Mouse (Mus musculus) kidney, postnatal 0 days (tissue): ENCODE data around the gene Chst5. TPM values are rescaled to one million over a fixed set of nuclear protein-coding genes. Genes with fewer than 3 reads are reported as not detected.
A peak's percentile ranks its signal among the peaks of the same experiment; 100 is the strongest.

Source experiments
- ATAC-seq: fragments of 200-750 bp; cut with Nextera tagmentation; replicated peaks from 2 replicates; pipeline ENCODE4 v1.8.0; 2017; ENCODE audit warnings: low read depth, moderate number of reproducible peaks, moderate TSS enrichment, moderate library complexity; ENCODE audit not compliant: low FRiP score
- DNase-seq: peaks from one replicate; pipeline ENCODE4 v3.0.0-alpha.2; 2016; ENCODE audit warnings: low spot score
- H3K27ac ChIP-seq: fragments of 300-500 bp; sonication (generic); 2 replicates; pipeline ENCODE4 v1.5.1; 2014; ENCODE audit warnings: mild to moderate bottlenecking
- H3K27me3 ChIP-seq: fragments of 300-500 bp; sonication (generic); 2 replicates; pipeline ENCODE4 v1.6.1; 2014; ENCODE audit warnings: low read length, mixed read lengths; ENCODE audit not compliant: insufficient read depth
- H3K36me3 ChIP-seq: fragments of 300-500 bp; sonication (generic); 2 replicates; pipeline ENCODE4 v1.6.1; 2014; ENCODE audit warnings: low read length, mixed read lengths; ENCODE audit not compliant: insufficient read depth
- H3K4me1 ChIP-seq: fragments of 300-500 bp; sonication (generic); replicated peaks from 2 replicates; pipeline ENCODE4 v1.6.1; 2014; ENCODE audit warnings: antibody characterized with exemption, low read length, mixed read lengths; ENCODE audit not compliant: insufficient read depth
- H3K4me2 ChIP-seq: fragments of 300-500 bp; sonication (generic); 2 replicates; pipeline ENCODE4 v1.6.1; 2014; ENCODE audit warnings: mild to moderate bottlenecking, low read length, moderate library complexity, mixed read lengths
- H3K4me3 ChIP-seq: fragments of 300-500 bp; sonication (generic); replicated peaks from 2 replicates; pipeline ENCODE4 v1.5.1; 2014; ENCODE audit warnings: low read depth, low read length
- H3K9ac ChIP-seq: fragments of 300-500 bp; sonication (generic); 2 replicates; pipeline ENCODE4 v1.6.1; 2014; ENCODE audit warnings: low read depth, low read length
- H3K9me3 ChIP-seq: fragments of 300-500 bp; sonication (generic); replicated peaks from 2 replicates; pipeline ENCODE4 v1.6.1; 2016; ENCODE audit warnings: low read length, inconsistent platforms, mixed read lengths
- CTCF ChIP-seq: IDR thresholded peaks from 2 replicates; pipeline ENCODE4 v1.5.1; 2016; ENCODE audit warnings: antibody characterized with exemption, low read depth, mild to moderate bottlenecking, moderate library complexity
- WGBS: fragments of 180-500 bp; shearing (Covaris S2); extraction: QIAGEN DNeasy Blood & Tissue Kit; methylation state at CpG from one replicate; pipeline ENCODE4 v1.1.7; 2014; 5-methylcytosine and 5-hydroxymethylcytosine counted together
- polyA plus RNA-seq: library from polyadenylated mRNA; unstranded; fragments of >200 nt; fragmentation: Nextera tagmentation; extraction: Ambion mirVana; gene quantifications from 2 replicates; pipeline ENCODE4 v1.2.1, GENCODE M21; 2015

Chst5 gene
- polyA plus RNA-seq, 1 experiment from 2014 or later, result 0.58 TPM

DNA sequence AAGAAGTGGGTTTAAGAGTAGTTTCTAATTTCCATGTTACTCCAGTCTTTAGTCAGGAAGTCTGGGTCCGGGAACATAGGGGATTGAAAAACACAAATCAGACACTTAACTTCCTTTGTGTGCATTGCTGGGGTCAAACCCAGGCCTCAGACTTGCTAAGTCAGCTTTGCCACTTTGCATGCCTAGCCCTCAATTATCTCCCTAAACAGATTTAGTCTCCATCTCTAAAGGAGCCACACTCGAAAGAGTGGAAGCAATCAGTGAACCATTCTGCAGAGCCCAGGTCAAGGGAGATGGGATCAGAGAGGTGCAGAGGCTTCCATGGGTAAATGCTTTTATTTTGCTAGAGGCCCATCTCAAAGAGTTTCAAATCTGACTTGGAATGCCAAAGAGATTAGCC is 41.6 kb downstream of the Chst5 start:
- Histone ChIP-seq H3K27ac (no peak overlapping the region), H3K4me2 (no peak overlapping the region), H3K36me3 (no peaks in the 10 kb centered on the region), H3K4me3 (no peak overlapping the region), H3K9ac (no peak overlapping the region), H3K9me3 (no peaks in the 10 kb centered on the region), H3K4me1 (no peaks in the 10 kb centered on the region), H3K27me3 (no peaks in the 10 kb centered on the region)
- WGBS, result 24% methylated on average over 2 of the region's 2 CpGs
- DNase-seq, result no peak
- TF ChIP-seq CTCF, result no peak
- ATAC-seq, result no peak

DNA sequence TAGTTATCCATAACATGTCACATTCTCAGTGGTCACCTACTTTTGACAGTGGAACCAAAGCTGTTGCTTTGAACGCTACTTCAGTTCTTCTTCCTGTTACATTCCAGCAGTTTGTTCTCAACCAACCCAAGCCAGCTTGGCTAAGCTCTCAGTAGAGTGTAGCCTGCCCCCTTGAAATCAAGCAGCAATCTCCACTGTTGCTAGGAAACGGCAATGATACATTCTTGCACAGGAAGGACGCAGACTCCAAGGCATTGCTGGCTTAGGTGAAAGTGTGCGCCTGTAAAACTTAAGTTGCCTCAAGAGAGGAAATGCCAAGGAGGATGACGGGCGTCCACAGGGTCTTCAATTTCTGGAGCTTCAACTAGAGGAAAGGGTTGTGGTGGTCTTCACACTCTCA is 44.4 kb downstream of the Chst5 start:
- WGBS, result 68% methylated on average over 6 of the region's 6 CpGs
- 0 out of 2 replicates have a peak, but pooled peaks have one; percentile 4 for TF ChIP-seq CTCF
- no peak overlapping the region for H3K27ac ChIP-seq
- DNase-seq, result peak; percentile 61
- no peaks in the 10 kb centered on the region for H3K9me3 ChIP-seq
- no peak overlapping the region for H3K4me2 ChIP-seq
- H3K9ac ChIP-seq, result no peak overlapping the region
- H3K27me3 ChIP-seq, result no peaks in the 10 kb centered on the region
- no peaks in the 10 kb centered on the region for H3K36me3 ChIP-seq
- no peak overlapping the region for H3K4me3 ChIP-seq
- H3K4me1 ChIP-seq, result no peaks in the 10 kb centered on the region
- no peak for ATAC-seq

DNA sequence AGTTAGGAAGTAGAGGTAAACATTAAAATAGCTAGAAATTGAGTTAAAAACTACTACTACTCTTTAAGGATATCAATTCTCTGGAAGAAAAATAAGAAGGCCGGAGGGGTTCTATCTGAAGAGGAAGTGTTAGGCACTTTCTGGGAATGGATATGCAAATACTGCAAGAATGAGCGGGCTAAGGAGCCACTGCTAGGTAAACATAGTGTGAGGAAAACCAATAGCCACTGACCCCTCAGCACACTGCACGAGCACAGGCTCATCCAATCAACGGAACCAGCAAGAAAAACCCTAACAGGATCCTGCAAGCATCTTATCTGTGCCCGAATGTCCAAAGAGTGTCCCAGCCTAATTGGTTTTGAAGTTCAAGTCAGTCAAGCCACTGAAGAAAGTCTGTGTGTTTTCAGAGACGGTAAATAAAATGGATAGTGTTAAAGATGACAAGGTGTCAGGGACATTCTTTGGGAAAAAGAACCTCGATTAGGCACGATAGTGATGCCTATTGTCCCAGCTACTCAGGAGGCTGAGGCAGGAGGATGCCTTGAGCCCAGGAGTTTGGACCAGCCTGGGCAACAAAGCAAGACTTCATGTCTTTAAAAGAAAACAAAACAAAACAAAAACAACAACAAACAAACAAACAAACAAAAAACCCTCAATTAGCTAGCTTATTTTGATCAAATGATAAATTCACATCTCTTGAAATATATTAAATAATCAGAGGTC is 45.0 kb downstream of the Chst5 start:
- Histone ChIP-seq H3K9me3 (no peaks in the 10 kb centered on the region), H3K27ac (no peak overlapping the region), H3K36me3 (no peaks in the 10 kb centered on the region), H3K4me3 (no peak overlapping the region), H3K4me1 (no peaks in the 10 kb centered on the region), H3K4me2 (no peak overlapping the region), H3K9ac (no peak overlapping the region), H3K27me3 (no peaks in the 10 kb centered on the region)
- WGBS, result 87% methylated on average over 8 of the region's 8 CpGs
- DNase-seq, result no peak
- ATAC-seq, result no peak
- no peak for TF ChIP-seq CTCF

DNA sequence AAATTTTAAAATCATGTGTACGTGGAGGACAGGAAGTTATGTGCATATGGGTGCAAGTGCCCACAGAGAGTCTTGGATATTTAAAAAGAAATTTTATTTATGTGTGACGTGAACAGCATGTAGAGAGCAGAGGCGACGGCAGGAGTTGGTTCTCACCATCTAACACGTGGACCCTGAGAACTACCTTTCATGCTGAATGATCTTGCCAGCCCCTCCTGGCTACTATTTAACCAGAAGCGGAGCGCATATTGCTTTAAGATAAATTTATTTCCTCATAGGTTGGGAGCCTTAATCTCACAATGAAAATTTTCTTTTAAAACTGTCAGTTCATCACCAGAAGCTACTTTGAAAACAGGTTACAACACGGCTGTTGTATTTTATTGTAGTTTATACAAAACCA is 45.6 kb downstream of the Chst5 start:
- WGBS, result 75% methylated on average over 8 of the region's 8 CpGs
- no peaks in the 10 kb centered on the region for H3K4me1 ChIP-seq
- no peak for TF ChIP-seq CTCF
- no peak overlapping the region for H3K4me2 ChIP-seq
- no peaks in the 10 kb centered on the region for H3K9me3 ChIP-seq
- no peak overlapping the region for H3K27ac ChIP-seq
- DNase-seq (no peak), ATAC-seq (no peak)
- no peak overlapping the region for H3K4me3 ChIP-seq
- H3K27me3 ChIP-seq, result no peaks in the 10 kb centered on the region
- H3K9ac ChIP-seq, result no peak overlapping the region
- no peaks in the 10 kb centered on the region for H3K36me3 ChIP-seq

DNA sequence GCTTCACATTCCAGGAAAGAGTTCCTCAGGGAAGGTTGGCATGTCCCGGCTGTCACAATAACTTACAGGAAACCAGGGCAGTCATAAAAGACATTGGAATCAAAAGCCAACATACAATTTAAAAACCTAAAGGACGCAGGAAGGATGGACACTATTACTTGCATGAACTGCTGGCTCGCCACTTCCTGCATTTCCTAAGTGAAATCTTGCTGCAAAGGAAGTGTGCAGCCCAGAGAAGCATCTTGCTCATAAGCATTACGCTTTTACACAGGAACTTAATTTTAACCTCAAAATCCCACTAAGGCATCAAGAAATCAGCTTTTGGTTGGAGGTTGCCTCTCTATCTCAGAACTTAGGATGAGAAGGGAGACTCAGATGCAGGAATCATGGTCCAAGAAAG is 47.0 kb downstream of the Chst5 start:
- Histone ChIP-seq H3K9me3 (no peaks in the 10 kb centered on the region), H3K4me1 (no peaks in the 10 kb centered on the region), H3K27me3 (no peaks in the 10 kb centered on the region), H3K36me3 (no peaks in the 10 kb centered on the region), H3K9ac (no peak overlapping the region), H3K4me3 (no peak overlapping the region), H3K4me2 (no peak overlapping the region), H3K27ac (no peak overlapping the region)
- DNase-seq, result peak; percentile 38
- TF ChIP-seq CTCF, result no peak
- no peak for ATAC-seq
- 67% methylated on average over 4 of the region's 4 CpGs for WGBS

DNA sequence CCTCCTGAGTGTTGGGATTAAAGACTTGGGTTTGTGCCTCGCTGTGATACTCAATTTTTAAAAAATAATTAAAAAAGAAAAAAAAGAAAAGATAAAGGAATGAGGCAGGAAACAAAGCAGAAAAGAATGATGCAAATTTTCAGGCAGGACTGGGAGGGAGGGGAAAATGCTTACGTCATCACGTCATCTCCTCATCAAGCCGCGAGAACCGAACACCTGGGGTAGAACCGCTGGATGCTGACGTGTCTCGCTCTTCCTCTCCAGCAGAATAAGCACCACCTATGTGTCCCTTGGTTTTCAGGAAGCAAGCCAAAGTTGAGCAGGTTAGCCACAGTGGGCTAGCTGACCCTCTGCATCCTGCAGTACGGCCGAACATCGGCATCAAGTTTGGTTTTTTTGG is 54.3 kb downstream of the Chst5 start:
- Histone ChIP-seq H3K4me3 (no peak overlapping the region), H3K9ac (no peak overlapping the region), H3K27ac (no peak overlapping the region), H3K36me3 (no peaks in the 10 kb centered on the region), H3K27me3 (no peaks in the 10 kb centered on the region), H3K4me2 (no peak overlapping the region), H3K9me3 (no peaks in the 10 kb centered on the region), H3K4me1 (no peaks in the 10 kb centered on the region)
- WGBS, result 92% methylated on average over 12 of the region's 12 CpGs
- ATAC-seq, result no peak
- no peak for DNase-seq
- TF ChIP-seq CTCF, result no peak
